Mouse (Mus musculus) macrophage (primary cell): ENCODE measurements around the gene Rad54l. TPM values are rescaled to one million over a fixed set of nuclear protein-coding genes. Genes with fewer than 3 reads are reported as not detected.

Experiments used
- H3K27ac ChIP-seq: fragments of 350-480 bp; formaldehyde crosslinking; 2 replicates; pipeline ENCODE4 v1.9.0; 2021
- H3K36me3 ChIP-seq: fragments of 350-480 bp; formaldehyde crosslinking; 2 replicates; pipeline ENCODE4 v1.9.0; 2021; ENCODE audit errors: inconsistent target
- H3K4me3 ChIP-seq: fragments of 350-480 bp; formaldehyde crosslinking; 2 replicates; pipeline ENCODE4 v1.9.0; 2021; ENCODE audit errors: inconsistent target
- H3K79me2 ChIP-seq: fragments of 350-480 bp; formaldehyde crosslinking; 2 replicates; pipeline ENCODE4 v1.9.0; 2021; ENCODE audit errors: inconsistent target
- WGBS: methylation state at CpG from one replicate; pipeline ENCODE4 v1.1.7; 2026; ENCODE audit warnings: inconsistent platforms; ENCODE audit not compliant: missing documents; 5-methylcytosine and 5-hydroxymethylcytosine counted together
- polyA plus RNA-seq: library from polyadenylated mRNA; stranded (reverse); fragments of 250-400 nt; gene quantifications from 3 replicates; pipeline ENCODE4 v1.2.4, GENCODE M21; 2018; ENCODE audit warnings: inconsistent platforms
- total RNA-seq, 78 experiments: library from RNA; depleted of rRNA; stranded (reverse); fragments of 250-400 nt; gene quantifications; 1 replicate in 9 of 78; 2 replicates in 24 of 78; 3 replicates in 43 of 78; 4 replicates in 2 of 78; pipeline ENCODE4 v1.2.4; 2018; ENCODE audit warnings: inconsistent platforms in 56 of 78

Rad54l gene
- 10 to 100 TPM in 20 of 26 experiments, 1 to 10 TPM in 6; 4.4 to 33.6 (median 15.3) TPM for total RNA-seq (2018; cell fraction: chromatin; rRNA removed)
- 1 to 10 TPM; 2.1 to 6.7 (median 3.7) TPM for total RNA-seq (2018; cell fraction: cytosol; rRNA removed)
- total RNA-seq (2018; cell fraction: nucleus; rRNA removed) = 10 to 100 TPM in 6 of 26 experiments, 1 to 10 TPM in 20; 2.3 to 50.1 (median 8.6) TPM
- 2.2 to 12.5 TPM (median 3.6 TPM) in 3 replicates for polyA plus RNA-seq

DNA sequence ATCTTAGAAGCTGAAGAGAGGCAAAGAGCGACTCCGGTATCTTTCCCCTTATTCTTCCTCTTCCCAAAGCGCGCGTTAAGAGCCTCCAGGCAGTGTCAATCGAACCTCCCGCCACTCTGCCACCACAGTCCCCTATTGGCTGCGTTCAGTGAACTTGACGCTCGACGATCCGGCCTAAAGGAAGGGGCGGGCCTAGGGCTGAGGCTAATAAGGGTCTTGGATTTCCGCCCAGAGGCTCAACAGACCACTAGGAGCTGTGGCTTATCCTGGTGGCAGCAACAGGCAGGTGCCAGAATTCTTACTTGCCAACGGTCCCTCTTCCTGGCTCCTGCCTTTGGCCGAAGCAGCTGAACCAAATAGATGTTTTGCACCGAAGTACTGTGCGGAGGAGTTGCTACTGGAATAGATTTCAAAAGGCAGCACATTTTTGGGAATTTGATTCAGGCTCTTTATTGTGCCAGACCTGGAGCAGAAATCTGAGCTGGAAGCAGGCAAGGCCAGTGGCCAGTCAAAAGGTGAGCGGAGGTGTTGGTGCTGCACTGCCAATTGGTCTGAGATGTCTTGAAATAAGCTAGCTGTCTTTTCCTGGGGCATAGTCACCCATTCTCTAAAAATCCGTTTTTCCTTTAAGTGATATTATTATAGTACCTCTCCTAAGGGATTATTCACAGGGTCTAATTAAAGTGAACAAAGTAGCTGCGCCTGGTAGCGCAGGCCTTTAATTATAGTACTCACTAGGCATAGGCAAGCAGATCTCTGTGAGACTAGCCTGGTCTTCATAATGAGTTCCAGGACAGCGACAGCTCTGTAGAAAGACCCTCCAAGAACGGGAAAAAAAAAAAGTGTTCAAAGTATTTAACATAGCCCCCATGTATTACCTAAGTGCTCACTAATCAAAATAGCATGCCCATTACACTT, at the start of gene Rad54l, which contains the start of gene Pomgnt1:
Gene Rad54l, minus strand, starts transcription at position 89 of the 918 bp plus-strand sequence.
Gene Pomgnt1, plus strand, starts transcription at position 239 of the 918 bp plus-strand sequence.
- WGBS = 5% methylated on average over 21 of the region's 24 CpGs
- H3K27ac ChIP-seq = peak within 1 kb of the TSS; percentile 59
- H3K36me3 ChIP-seq = no peaks in the 10 kb centered on the region
- peaks cover 15% of the 10 kb centered on the region for H3K79me2 ChIP-seq
- H3K4me3 ChIP-seq = peak within 1 kb of the TSS; percentile 90

DNA sequence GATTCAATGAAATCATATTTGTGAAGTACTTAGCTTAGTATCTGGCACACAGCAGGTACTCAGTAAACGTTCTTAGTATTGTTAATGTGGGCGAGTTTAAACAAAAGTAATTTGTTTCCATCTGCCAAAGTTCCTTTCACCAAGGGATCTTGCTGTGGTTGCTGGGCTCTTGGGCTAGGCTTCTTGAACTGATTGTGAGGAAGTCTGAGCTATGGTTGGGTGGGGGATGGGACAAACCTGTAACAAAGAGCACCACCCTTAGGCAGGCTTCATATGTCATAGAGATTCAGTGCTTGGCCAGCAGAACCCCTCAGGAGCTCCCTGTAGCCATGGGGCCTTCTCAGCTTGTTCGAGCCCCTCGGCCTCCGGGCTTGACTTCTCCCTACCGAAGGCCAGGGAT, 49.6 kb upstream of the Rad54l start, which contains the start of the genes 1700042G07Rik and Gm49337:
Gene 1700042G07Rik, plus strand, starts transcription at position 301 of the 400 bp plus-strand sequence.
Gene Gm49337, plus strand, starts transcription at position 313 of the 400 bp plus-strand sequence.
- 86% methylated on average over 6 of the region's 6 CpGs for WGBS
- H3K36me3 ChIP-seq = no peaks in the 10 kb centered on the region
- no peaks in the 10 kb centered on the region for H3K79me2 ChIP-seq
- H3K4me3 ChIP-seq = no peak within 1 kb of the TSS
- no peak within 1 kb of the TSS for H3K27ac ChIP-seq

GRCm38 (mm10) chr4:116169353-116169672, 45.8 kb upstream of the Rad54l start:
- no peak overlapping the region for H3K27ac ChIP-seq
- 67% methylated on average over 3 of the region's 3 CpGs for WGBS

GRCm38 (mm10) chr4:116168617-116169352, 45.3 kb upstream of the Rad54l start:
- Histone ChIP-seq H3K79me2 (no peaks in the 10 kb centered on the region), H3K27ac (no peak overlapping the region), H3K36me3 (no peaks in the 10 kb centered on the region), H3K4me3 (no peak overlapping the region)
- 75% methylated on average over 6 of the region's 8 CpGs for WGBS

More at GRCm38 (mm10) chr4:116169353-116169672, 45.8 kb upstream of the Rad54l start:
- H3K79me2 ChIP-seq = no peaks in the 10 kb centered on the region
- H3K4me3 ChIP-seq = no peak overlapping the region
- no peaks in the 10 kb centered on the region for H3K36me3 ChIP-seq

DNA sequence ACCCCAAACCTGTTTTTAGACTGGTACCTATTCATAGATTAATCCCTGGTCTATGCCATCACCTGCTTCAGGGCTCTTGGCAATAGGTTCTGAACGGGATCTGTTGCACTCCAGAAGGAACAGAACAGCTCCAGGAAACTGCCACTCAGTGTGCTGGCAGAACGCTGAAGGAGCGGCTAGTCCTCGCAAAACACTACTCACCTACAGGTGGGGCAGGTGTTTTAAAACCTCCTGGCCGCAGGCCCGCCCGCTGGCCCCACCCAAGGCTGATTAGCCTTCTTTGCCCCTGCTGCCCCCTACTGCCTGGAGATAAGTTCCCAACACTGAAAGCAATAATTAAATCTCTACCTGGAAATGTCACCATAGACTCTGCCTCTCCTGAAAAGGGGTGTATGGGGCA, 43.9 kb upstream of the Rad54l start, which contains the start of gene Tspan1:
Gene Tspan1, minus strand, starts transcription at position 198 of the 400 bp plus-strand sequence.
- Histone ChIP-seq H3K27ac (no peak within 1 kb of the TSS), H3K79me2 (no peaks in the 10 kb centered on the region), H3K36me3 (no peaks in the 10 kb centered on the region), H3K4me3 (no peak within 1 kb of the TSS)
- WGBS = 42% methylated on average over 7 of the region's 7 CpGs

- WGBS = 68% methylated on average over 8 of the region's 8 CpGs
- Histone ChIP-seq H3K79me2 (no peaks in the 10 kb centered on the region), H3K36me3 (no peaks in the 10 kb centered on the region), H3K27ac (no peak overlapping the region), H3K4me3 (no peak overlapping the region)
Measured at GRCm38 (mm10) chr4:116165708-116166407, 42.4 kb upstream of the Rad54l start.

- H3K79me2 ChIP-seq = no peaks in the 10 kb centered on the region
- 100% methylated on average over 2 of the region's 2 CpGs for WGBS
- no peak overlapping the region for H3K4me3 ChIP-seq
- no peak overlapping the region for H3K27ac ChIP-seq
- no peaks in the 10 kb centered on the region for H3K36me3 ChIP-seq
Measured at GRCm38 (mm10) chr4:116164759-116165554, 41.5 kb upstream of the Rad54l start.

DNA sequence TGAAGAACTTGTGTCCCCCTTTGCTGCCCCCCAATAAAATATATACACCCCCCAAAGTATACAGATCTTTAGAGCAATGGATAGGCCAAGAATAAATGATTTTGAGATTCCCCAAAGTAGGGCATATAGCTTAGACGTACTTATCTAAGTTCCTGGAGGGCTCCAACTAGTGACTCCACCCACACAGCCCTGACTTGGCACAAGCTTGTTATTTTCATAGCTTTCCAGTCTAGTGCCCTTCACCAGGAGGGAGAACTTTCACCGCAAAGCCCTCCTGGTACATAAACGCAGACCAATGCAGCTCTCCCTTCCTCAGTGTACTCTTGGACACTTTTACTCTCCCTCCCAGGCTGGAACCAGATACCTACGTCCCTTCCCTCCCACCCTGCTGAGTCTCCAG, 38.7 kb upstream of the Rad54l start:
- Histone ChIP-seq H3K36me3 (peaks cover 21% of the 10 kb centered on the region), H3K79me2 (no peaks in the 10 kb centered on the region), H3K27ac (no peak overlapping the region), H3K4me3 (no peak overlapping the region)
- WGBS = 82% methylated on average over 4 of the region's 4 CpGs

GRCm38 (mm10) chr4:116160769-116161168, 37.3 kb upstream of the Rad54l start:
- no peak overlapping the region for H3K27ac ChIP-seq
- no peak overlapping the region for H3K4me3 ChIP-seq
- no peaks in the 10 kb centered on the region for H3K79me2 ChIP-seq
- 94% methylated on average over 3 of the region's 3 CpGs for WGBS
- peaks cover 33% of the 10 kb centered on the region for H3K36me3 ChIP-seq

GRCm38 (mm10) chr4:116159912-116160311, 36.4 kb upstream of the Rad54l start:
- H3K79me2 ChIP-seq = no peaks in the 10 kb centered on the region
- WGBS = 84% methylated on average over 3 of the region's 3 CpGs
- no peak overlapping the region for H3K4me3 ChIP-seq
- H3K36me3 ChIP-seq = peaks cover 41% of the 10 kb centered on the region
- no peak overlapping the region for H3K27ac ChIP-seq

DNA sequence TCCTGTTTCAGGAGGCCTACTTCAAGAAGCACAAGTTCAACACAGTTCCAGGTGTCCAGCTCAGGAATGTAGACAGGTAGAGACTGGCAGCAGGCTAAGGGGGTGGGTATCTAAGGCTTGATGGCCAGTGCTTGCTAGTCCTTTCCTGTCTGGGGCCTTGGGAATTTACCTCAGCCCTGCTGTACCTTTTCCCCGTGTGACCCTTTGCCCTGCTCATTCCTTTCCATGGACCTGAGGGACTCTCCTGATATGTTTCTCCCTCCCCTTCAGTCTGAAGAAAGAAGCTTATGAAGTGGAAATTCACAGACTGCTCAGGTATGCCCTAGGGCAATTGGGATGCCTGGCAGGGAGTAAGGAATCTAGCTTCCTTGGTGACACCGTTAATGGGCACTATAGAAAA, 34.4 kb upstream of the Rad54l start:
- Histone ChIP-seq H3K79me2 (no peaks in the 10 kb centered on the region), H3K4me3 (no peak overlapping the region), H3K27ac (no peak overlapping the region), H3K36me3 (peaks cover 61% of the 10 kb centered on the region)
- 95% methylated on average over 2 of the region's 2 CpGs for WGBS

DNA sequence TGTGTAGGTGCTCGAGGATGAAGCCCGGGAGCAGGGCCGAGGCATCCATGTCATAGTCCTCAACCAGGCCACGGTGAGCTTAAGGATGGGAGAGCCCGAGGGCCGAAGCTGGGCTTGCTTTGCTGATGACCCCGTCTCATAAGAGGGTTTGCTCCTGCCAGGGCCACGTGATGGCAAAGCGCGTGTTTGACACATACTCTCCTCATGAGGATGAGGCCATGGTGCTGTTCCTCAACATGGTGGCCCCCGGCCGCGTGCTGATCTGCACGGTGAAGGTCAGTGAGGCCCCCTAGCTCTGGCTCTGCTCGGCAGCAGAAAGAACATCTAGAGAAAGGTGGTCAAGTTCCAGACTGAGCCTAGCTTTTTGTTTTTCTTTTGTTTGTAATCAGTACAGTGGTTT, 29.2 kb upstream of the Rad54l start:
- H3K4me3 ChIP-seq = no peak overlapping the region
- peaks cover 52% of the 10 kb centered on the region for H3K36me3 ChIP-seq
- WGBS = 96% methylated on average over 15 of the region's 15 CpGs
- H3K27ac ChIP-seq = no peak overlapping the region
- peaks cover 7% of the 10 kb centered on the region; the same call in 1 of the 2 replicates for H3K79me2 ChIP-seq

DNA sequence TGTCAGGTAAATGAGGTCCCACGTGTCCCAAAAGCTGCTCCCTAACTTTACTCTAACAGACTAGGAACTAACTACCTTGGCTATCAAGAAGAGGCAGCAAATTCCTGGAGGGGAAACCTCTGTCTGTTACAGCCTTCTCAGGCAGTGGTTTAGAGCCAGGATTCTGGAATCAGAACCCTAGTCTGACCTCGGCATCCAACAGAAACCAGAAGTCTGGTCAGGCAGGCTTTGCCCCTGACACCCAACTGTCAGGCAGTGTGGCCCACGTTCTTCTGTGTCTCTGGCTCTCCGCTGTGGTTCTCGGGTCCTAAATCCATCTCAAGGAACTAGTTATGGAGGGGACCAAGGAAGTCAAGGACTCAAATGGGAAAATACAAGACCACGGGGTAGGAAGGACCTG, 27.7 kb upstream of the Rad54l start, which contains the start of gene Lurap1:
Gene Lurap1, minus strand, starts transcription at position 101 of the 400 bp plus-strand sequence.
- 75% methylated on average over 6 of the region's 6 CpGs for WGBS
- peak within 1 kb of the TSS; percentile 46 for H3K27ac ChIP-seq
- H3K36me3 ChIP-seq = peaks cover 39% of the 10 kb centered on the region

More for the DNA sequence above, 27.7 kb upstream of the Rad54l start, which contains the start of gene Lurap1:
- Histone ChIP-seq H3K79me2 (peaks cover 7% of the 10 kb centered on the region; the same call in 1 of the 2 replicates), H3K4me3 (peak within 1 kb of the TSS; percentile 80)
